In genomic region chr12:80113586-80114021, GRCm38 (mm10) we compare ENCODE assay signal across 8 mouse cellular contexts. TPM values are rescaled to one million over a fixed set of nuclear protein-coding genes. Genes with fewer than 3 reads are reported as not detected.
DNase-seq lines count a peak whose midpoint lies in the region; ATAC-seq and TF ChIP-seq lines count a peak whose summit lies in the region.

No protein-coding gene starts in this region.

- H3K9ac ChIP-seq in MEL (ENCODE audit: control insufficient read depth, low read depth, low read length, poor library complexity, severe bottlenecking), result peak overlapping the region; percentile 98
- peak overlapping the region; percentile 79 for H3K9ac ChIP-seq in embryonic facial prominence, embryonic 13.5 days
- peak overlapping the region; percentile 99 for H3K9ac ChIP-seq in heart, embryonic 14.5 days (ENCODE audit: low read length)
- peak overlapping the region; percentile 92 for H3K9ac ChIP-seq in kidney, embryonic 16.5 days (replicated peaks; ENCODE audit: low read length)

- DNase-seq in MEL (ENCODE audit: low read depth, low spot score), result no peak
- peak; percentile 62 for DNase-seq in lung, postnatal 14 days
- peak; percentile 62 to 72 for DNase-seq in spleen, postnatal 10 days (ENCODE audit: low spot score in 2 of 2)
- DNase-seq in cerebellum, adult 11-12 months, result no peak
- DNase-seq in frontal cortex, postnatal 36 days (ENCODE audit: low spot score in 2 of 2), result no peak

- ATAC-seq in embryonic facial prominence, embryonic 13.5 days (ENCODE audit: insufficient number of reproducible peaks, insufficient read depth, low FRiP score, low TSS enrichment, low read depth), result no peak
- no peak for ATAC-seq in heart, embryonic 14.5 days (ENCODE audit: insufficient number of reproducible peaks, insufficient read depth, low FRiP score, low read depth)
- ATAC-seq in kidney, embryonic 16.5 days (ENCODE audit: low FRiP score, low TSS enrichment), result no peak; the same call in 1 of the 2 replicates

- peak overlapping the region; percentile 90 for H3K4me2 ChIP-seq in embryonic facial prominence, embryonic 13.5 days
- H3K4me2 ChIP-seq in heart, embryonic 14.5 days (ENCODE audit: low read length), result peak overlapping the region; percentile 90
- peak overlapping the region; percentile 90 for H3K4me2 ChIP-seq in kidney, embryonic 16.5 days (replicated peaks; ENCODE audit: low read depth, low read length)

- H3K4me3 ChIP-seq in MEL (ENCODE audit: control insufficient read depth in 1 of 2, insufficient read depth in 1 of 2, low read depth in 2 of 2, low read length in 2 of 2), result peak overlapping the region; percentile 87 to 88
- peak overlapping the region; percentile 90 for H3K4me3 ChIP-seq in embryonic facial prominence, embryonic 13.5 days
- H3K4me3 ChIP-seq in heart, embryonic 14.5 days (ENCODE audit: control insufficient read depth in 1 of 2, insufficient read depth in 1 of 2, low read depth in 1 of 2, low read length in 2 of 2), result peak overlapping the region; percentile 77 to 91
- peak overlapping the region; percentile 94 for H3K4me3 ChIP-seq in kidney, embryonic 16.5 days (ENCODE audit: low read length)

- no peaks in the 10 kb centered on the region for H3K27me3 ChIP-seq in MEL (ENCODE audit: control insufficient read depth in 1 of 2, insufficient read depth in 2 of 2, low read length in 2 of 2)
- no peaks in the 10 kb centered on the region for H3K27me3 ChIP-seq in embryonic facial prominence, embryonic 13.5 days
- H3K27me3 ChIP-seq in heart, embryonic 14.5 days (ENCODE audit: control insufficient read depth, insufficient read depth, low read length), result no peaks in the 10 kb centered on the region
- H3K27me3 ChIP-seq in kidney, embryonic 16.5 days (ENCODE audit: insufficient read depth, low read length), result no peaks in the 10 kb centered on the region

- H3K27ac ChIP-seq in MEL (ENCODE audit: control insufficient read depth, low read depth, low read length), result peak overlapping the region; percentile 96
- peak overlapping the region; percentile 99 for H3K27ac ChIP-seq in embryonic facial prominence, embryonic 13.5 days
- H3K27ac ChIP-seq in heart, embryonic 14.5 days (replicated peaks in 1 of 2; ENCODE audit: control insufficient read depth in 1 of 2, insufficient read depth in 1 of 2, low read depth in 2 of 2, low read length in 2 of 2), result peak overlapping the region; percentile 99 to 100
- H3K27ac ChIP-seq in kidney, embryonic 16.5 days (ENCODE audit: low read length), result peak overlapping the region; percentile 100

- peaks cover 36% of the 10 kb centered on the region for H3K79me2 ChIP-seq in MEL (ENCODE audit: control insufficient read depth, insufficient read depth, low read length, poor library complexity)

- TF ChIP-seq POLR2A in MEL (IDR thresholded peaks at IDR 0.05; ENCODE audit: control insufficient read depth in 1 of 2, insufficient read depth in 1 of 2, low read depth in 1 of 2, low read length in 2 of 2, poor library complexity in 1 of 2), result 0 out of 4 replicates have a peak, but pooled peaks of 1 of the 2 experiments have one; percentile 37

- H3K36me3 ChIP-seq in MEL (ENCODE audit: control insufficient read depth in 1 of 2, insufficient read depth in 2 of 2, low read length in 2 of 2), result peaks cover 0 to 17% of the 10 kb centered on the region in 2 experiments; a peak in 2 of 4 replicates
- H3K36me3 ChIP-seq in embryonic facial prominence, embryonic 13.5 days, result peaks cover 16% of the 10 kb centered on the region
- peaks cover 19% of the 10 kb centered on the region for H3K36me3 ChIP-seq in heart, embryonic 14.5 days (ENCODE audit: control insufficient read depth, insufficient read depth, low read length)
- peaks cover 17% of the 10 kb centered on the region for H3K36me3 ChIP-seq in kidney, embryonic 16.5 days (ENCODE audit: insufficient read depth, low read length)

- peaks cover 2 to 11% of the 10 kb centered on the region in 2 experiments; a peak in 2 of 4 replicates for H3K4me1 ChIP-seq in MEL (ENCODE audit: control insufficient read depth in 1 of 2, insufficient read depth in 2 of 2, low read length in 2 of 2)
- peaks cover 24% of the 10 kb centered on the region for H3K4me1 ChIP-seq in embryonic facial prominence, embryonic 13.5 days
- peaks cover 15 to 28% of the 10 kb centered on the region in 2 experiments for H3K4me1 ChIP-seq in heart, embryonic 14.5 days (ENCODE audit: control insufficient read depth in 2 of 2, insufficient read depth in 2 of 2, low read length in 2 of 2)
- peaks cover 26% of the 10 kb centered on the region for H3K4me1 ChIP-seq in kidney, embryonic 16.5 days (ENCODE audit: insufficient read depth, low read length)

- TF ChIP-seq EP300 in MEL (IDR thresholded peaks at IDR 0.05; ENCODE audit: low read depth in 1 of 2, low read length in 2 of 2), result no peak

- under 1% methylated on average over 22 of the region's 22 CpGs for WGBS in embryonic facial prominence, embryonic 13.5 days
- WGBS in heart, embryonic 14.5 days, result 1% methylated on average over 22 of the region's 22 CpGs
- under 1% methylated on average over 22 of the region's 22 CpGs for WGBS in kidney, embryonic 16.5 days

- no peak for TF ChIP-seq RAD21 in MEL (IDR thresholded peaks at IDR 0.05; ENCODE audit: low read depth, low read length)

- TF ChIP-seq CTCF in MEL (IDR thresholded peaks at IDR 0.05 in 2 of 3, conservative IDR thresholded peaks at IDR 0.05 in 1 of 3; ENCODE audit: control insufficient read depth in 1 of 3, insufficient read depth in 1 of 3, low read depth in 2 of 3, low read length in 3 of 3, poor library complexity in 1 of 3, severe bottlenecking in 1 of 3), result no peak

- no peaks in the 10 kb centered on the region for H3K9me3 ChIP-seq in MEL (replicated peaks; ENCODE audit: insufficient read depth, low read length)
- H3K9me3 ChIP-seq in embryonic facial prominence, embryonic 13.5 days, result no peaks in the 10 kb centered on the region
- H3K9me3 ChIP-seq in heart, embryonic 14.5 days (ENCODE audit: control insufficient read depth, low read length), result no peaks in the 10 kb centered on the region
- no peaks in the 10 kb centered on the region for H3K9me3 ChIP-seq in kidney, embryonic 16.5 days (ENCODE audit: low read length)

TF ChIP-seq in MEL, 35 proteins besides CTCF, POLR2A, EP300 and RAD21:
- no peak for TF ChIP-seq CHD2 (IDR thresholded peaks at IDR 0.05; ENCODE audit: low read length)
- TF ChIP-seq ZC3H11A (IDR thresholded peaks at IDR 0.05; ENCODE audit: low read depth, low read length), result no peak
- TF ChIP-seq MXI1 (IDR thresholded peaks at IDR 0.05; ENCODE audit: low read depth, low read length), result no peak
- no peak for TF ChIP-seq POLR2AphosphoS5 (IDR thresholded peaks at IDR 0.05; ENCODE audit: borderline replicate concordance, low read depth, low read length)
- TF ChIP-seq MEF2A (IDR thresholded peaks at IDR 0.05; ENCODE audit: extremely low read depth, insufficient replicate concordance, low read depth, low read length, poor library complexity, severe bottlenecking), result no peak
- peak; percentile 35; the same call in 1 of the 2 replicates for TF ChIP-seq CHD1 (IDR thresholded peaks at IDR 0.05; ENCODE audit: low read depth, low read length)
TF ChIP-seq in MEL: peak in this region for 1.

RNA-seq across cellular contexts. Expression of gene Zfp36l1, which starts 0.8 kb away (rescaled TPM):
- 1.2 and 1.5 TPM in 2 replicates for total RNA-seq in MEL (2012; rRNA removed)
- 10 to 100 TPM in 1 of 2 experiments, not detected in 1; 22.5 TPM for polyA plus RNA-seq in MEL (2012; ENCODE audit: insufficient read depth in 1 of 2, insufficient read length in 2 of 2, low read depth in 1 of 2, low replicate concordance in 2 of 2, missing spikeins in 1 of 2)
- polyA plus RNA-seq in embryonic facial prominence, embryonic 13.5 days (2015; fragmentation: Nextera tagmentation; extraction: Ambion mirVana), result 149 and 151 TPM in 2 replicates
- polyA plus RNA-seq in heart, embryonic 14.5 days (2014; fragmentation: Nextera tagmentation; extraction: Ambion mirVana), result 103 and 125 TPM in 2 replicates
- polyA plus RNA-seq in kidney, embryonic 16.5 days (2015; fragmentation: Nextera tagmentation; extraction: Ambion mirVana), result 130 and 153 TPM in 2 replicates

Comparison
In these comparisons a context has a peak if more than half of its experiments do, and no peak if none do; other contexts are left out.
1. DNase-seq: peak in lung, postnatal 14 days (single experiment) and spleen, postnatal 10 days (2 of 2); none in MEL (single experiment), cerebellum, adult 11-12 months (single experiment) and frontal cortex, postnatal 36 days (0 of 2).
2. Peak in every context shown above with its lines, with median percentiles within 50 percentile points of each other: H3K27ac ChIP-seq, H3K4me3 ChIP-seq, H3K9ac ChIP-seq and H3K4me2 ChIP-seq.